Mouse (Mus musculus) liver, embryonic 14.5 days (tissue): ENCODE measurements at regions not wholly inside any gene's neighbourhood (a gene's known extent, or its start where the extent isn't known, plus 50 kb on each side); places are given as distances from the start of the nearest gene placed in this dataset.

Experiments
- ATAC-seq: fragments of 200-750 bp; cut with Nextera tagmentation; 2 replicates; pipeline ENCODE4 v1.8.0; 2017; ENCODE audit warnings: moderate number of reproducible peaks, mild to moderate bottlenecking, moderate library complexity; ENCODE audit not compliant: insufficient read depth
- DNase-seq, 3 experiments: peaks; one replicate each; pipeline ENCODE4 v3.0.0-alpha.2; 2012 to 2013; ENCODE audit warnings: low read depth in 3 of 3, low spot score in 3 of 3
- H3K27ac ChIP-seq: fragments of 300-500 bp; sonication (generic); 2 replicates; pipeline ENCODE4 v1.5.1; 2014; ENCODE audit warnings: moderate library complexity, mild to moderate bottlenecking, control low read depth, inconsistent platforms
- H3K27me3 ChIP-seq: fragments of 300-500 bp; sonication (generic); 2 replicates; pipeline ENCODE4 v1.6.1; 2014; ENCODE audit warnings: mild to moderate bottlenecking, low read length, moderate library complexity; ENCODE audit not compliant: control insufficient read depth, insufficient read depth
- H3K36me3 ChIP-seq: fragments of 300-500 bp; sonication (generic); replicated peaks from 2 replicates; pipeline ENCODE4 v1.6.1; 2014; ENCODE audit warnings: low read depth; ENCODE audit not compliant: control insufficient read depth, insufficient read depth
- H3K4me1 ChIP-seq, 2 experiments: fragments of 200-500 bp in 1 of 2; fragments of 300-500 bp in 1 of 2; sonication (generic) in 1 of 2; replicated peaks; 2 replicates each; pipeline ENCODE4 v1.6.1; 2012 to 2014; ENCODE audit warnings: antibody characterized with exemption in 1 of 2, inconsistent platforms in 1 of 2, low read length in 1 of 2; ENCODE audit not compliant: control insufficient read depth in 2 of 2, insufficient read depth in 2 of 2
- H3K4me2 ChIP-seq: fragments of 300-500 bp; sonication (generic); 2 replicates; pipeline ENCODE4 v1.6.1; 2014; ENCODE audit warnings: low read depth, mild to moderate bottlenecking, control low read depth, moderate library complexity
- H3K4me3 ChIP-seq, 2 experiments: fragments of 200-500 bp in 1 of 2; fragments of 300-500 bp in 1 of 2; sonication (generic) in 1 of 2; 2 replicates each; pipeline ENCODE4 v1.5.1; 2012 to 2014; ENCODE audit warnings: low read depth in 2 of 2, low read length in 2 of 2, mild to moderate bottlenecking in 2 of 2, control low read depth in 1 of 2, inconsistent platforms in 1 of 2, moderate library complexity in 1 of 2; ENCODE audit not compliant: insufficient read depth in 1 of 2
- H3K9ac ChIP-seq: fragments of 300-500 bp; sonication (generic); replicated peaks from 2 replicates; pipeline ENCODE4 v1.6.1; 2014; ENCODE audit warnings: mild to moderate bottlenecking, control low read depth, moderate library complexity
- H3K9me3 ChIP-seq: fragments of 300-500 bp; sonication (generic); 2 replicates; pipeline ENCODE4 v1.6.1; 2016; ENCODE audit warnings: low read length, mixed read lengths; ENCODE audit not compliant: control insufficient read depth
- CTCF ChIP-seq: IDR thresholded peaks from 2 replicates; pipeline ENCODE4 v1.5.1; 2016; ENCODE audit warnings: antibody characterized with exemption, low read depth, control low read depth
- EP300 ChIP-seq: IDR thresholded peaks from 2 replicates; pipeline ENCODE4 v1.6.1; 2016; ENCODE audit warnings: antibody characterized with exemption, low read depth
- WGBS: fragments of 180-500 bp; shearing (Covaris S2); extraction: QIAGEN DNeasy Blood & Tissue Kit; methylation state at CpG from one replicate; pipeline ENCODE4 v1.1.7; 2014; ENCODE audit not compliant: insufficient replicate concordance; 5-methylcytosine and 5-hydroxymethylcytosine counted together

DNA sequence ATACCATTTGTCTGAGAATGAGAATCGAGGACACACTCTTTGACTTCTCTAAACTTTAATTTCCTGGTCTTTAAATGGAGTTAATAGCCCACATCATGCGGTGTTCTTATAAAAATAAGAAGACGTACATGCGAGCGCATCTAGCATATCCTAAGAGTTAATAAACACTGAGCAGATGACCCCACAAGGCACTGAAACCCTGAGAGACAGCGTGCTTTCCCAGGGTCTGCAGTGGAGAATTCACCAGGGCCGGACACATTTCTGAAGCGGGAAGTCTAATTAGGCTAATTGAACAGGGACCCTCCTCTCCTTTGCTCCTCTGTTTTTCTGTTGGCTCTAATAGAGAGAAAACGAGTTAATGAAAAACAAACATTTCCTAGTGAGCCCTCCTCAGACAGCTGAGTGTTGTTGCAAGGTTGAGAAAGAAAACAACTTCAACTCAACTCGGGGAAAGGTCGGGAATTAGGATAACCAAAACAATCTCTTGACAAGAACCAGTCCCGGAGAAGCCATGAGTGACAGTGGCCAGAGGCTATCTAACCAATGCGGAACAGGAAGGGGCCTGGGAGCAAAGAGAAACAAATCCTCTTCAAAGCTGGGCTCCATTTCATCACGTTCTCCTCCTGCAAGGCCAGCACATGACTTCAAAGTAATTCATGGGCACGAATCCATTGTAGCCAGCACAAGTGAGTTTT lies 352.2 kb downstream of the Hs3st3b1 start:
- TF ChIP-seq CTCF, result no peak
- TF ChIP-seq EP300, result no peak
- DNase-seq, result no peak
- no peak for ATAC-seq

DNA sequence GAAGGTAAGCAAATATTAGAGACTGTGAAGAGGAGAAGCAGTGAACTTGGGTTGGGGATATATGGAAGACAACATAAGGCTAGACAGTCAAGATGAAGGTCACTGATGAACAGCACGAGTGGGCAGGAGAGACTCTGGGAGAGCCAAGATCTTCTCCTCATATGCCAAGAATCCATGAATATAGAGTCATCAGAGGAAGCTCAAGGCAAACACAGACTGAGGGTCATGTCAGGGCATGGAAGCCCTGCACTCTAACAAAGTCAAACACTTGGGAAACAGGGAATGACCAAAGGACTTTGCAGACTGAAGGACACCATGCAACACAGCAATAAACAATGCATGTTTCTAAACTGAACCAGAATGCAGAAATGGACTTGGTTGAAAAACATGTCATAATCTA lies 351.4 kb downstream of the Hs3st3b1 start:
- 27% methylated on average over 1 of the region's 1 CpGs for WGBS
- Histone ChIP-seq H3K27ac (no peak overlapping the region), H3K36me3 (no peaks in the 10 kb centered on the region), H3K27me3 (no peaks in the 10 kb centered on the region), H3K9me3 (no peaks in the 10 kb centered on the region), H3K9ac (no peak overlapping the region), H3K4me1 (no peaks in the 10 kb centered on the region), H3K4me3 (no peak overlapping the region), H3K4me2 (no peak overlapping the region)
- DNase-seq, result no peak
- no peak for ATAC-seq
- no peak for TF ChIP-seq CTCF
- no peak for TF ChIP-seq EP300

More for the DNA sequence above, 352.2 kb downstream of the Hs3st3b1 start:
- Histone ChIP-seq H3K4me1 (no peaks in the 10 kb centered on the region), H3K4me3 (no peak overlapping the region), H3K27ac (no peak overlapping the region), H3K4me2 (no peak overlapping the region), H3K9me3 (no peaks in the 10 kb centered on the region), H3K9ac (no peak overlapping the region), H3K27me3 (no peaks in the 10 kb centered on the region), H3K36me3 (no peaks in the 10 kb centered on the region)
- 37% methylated on average over 15 of the region's 15 CpGs for WGBS

DNA sequence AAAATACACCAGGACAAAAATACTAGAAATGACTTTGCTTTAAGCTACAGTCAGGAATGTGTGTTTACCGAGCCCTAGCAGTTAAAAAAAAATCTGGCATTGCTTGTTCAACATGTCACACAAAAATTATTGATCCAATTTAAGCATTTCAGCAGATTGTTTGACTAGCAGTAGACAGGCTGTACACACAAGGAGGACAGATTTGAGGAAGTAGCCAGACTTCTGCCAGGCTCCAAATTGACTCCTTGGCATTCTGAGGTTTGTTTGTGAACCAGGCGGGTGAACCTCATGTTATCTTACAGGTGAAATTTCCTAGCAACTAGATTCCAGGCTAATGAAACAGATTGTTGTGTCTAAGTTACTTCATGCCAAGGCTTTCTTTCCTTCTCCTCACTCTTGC lies 348.8 kb downstream of the Hs3st3b1 start:
- no peak overlapping the region for H3K9ac ChIP-seq
- ATAC-seq, result no peak
- WGBS, result 45% methylated on average over 2 of the region's 2 CpGs
- no peaks in the 10 kb centered on the region for H3K9me3 ChIP-seq
- H3K4me3 ChIP-seq, result no peak overlapping the region
- no peak for DNase-seq
- no peaks in the 10 kb centered on the region for H3K36me3 ChIP-seq
- H3K27ac ChIP-seq, result no peak overlapping the region
- H3K4me1 ChIP-seq, result no peaks in the 10 kb centered on the region
- H3K4me2 ChIP-seq, result no peak overlapping the region
- H3K27me3 ChIP-seq, result no peaks in the 10 kb centered on the region
- no peak for TF ChIP-seq EP300
- TF ChIP-seq CTCF, result no peak

DNA sequence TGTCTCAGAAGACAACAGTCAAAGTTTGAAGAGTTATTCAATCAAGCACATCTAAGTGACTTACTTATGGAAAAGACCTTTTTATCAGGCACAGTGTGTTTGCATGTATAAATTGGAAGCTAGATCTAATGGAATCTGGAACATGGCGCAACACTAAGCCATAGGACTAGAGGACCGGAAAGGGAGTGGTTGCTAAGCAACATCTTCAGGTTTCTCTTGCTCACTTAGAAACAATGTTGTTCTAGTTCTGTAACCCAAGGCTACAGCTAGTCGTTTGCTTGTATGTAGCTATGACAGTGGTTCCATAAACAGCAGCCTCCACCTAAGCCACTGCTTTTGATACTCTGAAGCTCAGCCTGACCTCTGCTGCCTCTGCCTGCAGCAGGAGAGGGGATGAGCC lies 338.8 kb downstream of the Hs3st3b1 start:
- WGBS, result 59% methylated on average over 3 of the region's 3 CpGs
- DNase-seq, result no peak
- no peak for TF ChIP-seq EP300
- TF ChIP-seq CTCF, result no peak

DNA sequence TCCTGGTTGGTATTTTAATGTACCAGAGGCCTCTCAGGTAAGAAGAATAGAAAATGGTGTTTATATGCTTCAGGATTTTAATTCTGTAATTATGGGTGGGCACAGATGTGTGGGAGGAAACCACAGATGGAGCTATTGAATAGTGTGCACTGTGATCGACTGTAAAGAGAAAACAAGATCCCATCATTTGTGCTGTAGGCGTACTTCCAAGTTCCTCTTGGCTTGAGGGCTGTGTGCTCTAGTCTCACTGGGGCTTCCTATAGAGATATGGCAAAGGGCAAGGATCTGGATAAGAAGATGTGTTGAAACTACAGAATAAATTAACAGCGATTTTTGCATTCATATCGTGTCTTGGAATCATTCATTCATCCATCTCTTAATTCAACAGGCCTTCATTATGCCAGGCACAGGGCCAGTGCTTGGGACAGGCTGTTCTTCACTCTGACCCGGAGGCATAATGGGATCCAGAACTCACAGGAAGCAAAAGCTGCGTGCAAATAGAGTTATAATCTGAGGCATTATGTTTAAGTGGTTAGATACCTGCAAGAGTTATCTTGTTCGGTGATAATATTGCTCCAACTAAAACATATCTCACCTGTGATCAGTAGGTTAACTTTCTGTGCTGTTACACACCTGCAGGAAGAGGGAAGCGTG lies 336.7 kb downstream of the Hs3st3b1 start:
- H3K27me3 ChIP-seq, result no peaks in the 10 kb centered on the region
- WGBS, result 50% methylated on average over 8 of the region's 8 CpGs
- no peaks in the 10 kb centered on the region for H3K36me3 ChIP-seq
- no peak for ATAC-seq
- no peak for DNase-seq
- no peaks in the 10 kb centered on the region for H3K4me1 ChIP-seq
- H3K9ac ChIP-seq, result no peak overlapping the region
- no peak overlapping the region for H3K27ac ChIP-seq
- H3K4me3 ChIP-seq, result no peak overlapping the region
- H3K9me3 ChIP-seq, result no peaks in the 10 kb centered on the region
- no peak for TF ChIP-seq CTCF
- no peak for TF ChIP-seq EP300
- H3K4me2 ChIP-seq, result no peak overlapping the region

More for the DNA sequence above, 338.8 kb downstream of the Hs3st3b1 start:
- Histone ChIP-seq H3K4me3 (no peak overlapping the region), H3K9ac (no peak overlapping the region), H3K27me3 (no peaks in the 10 kb centered on the region), H3K27ac (no peak overlapping the region), H3K4me1 (no peaks in the 10 kb centered on the region), H3K36me3 (no peaks in the 10 kb centered on the region), H3K9me3 (no peaks in the 10 kb centered on the region), H3K4me2 (no peak overlapping the region)
- no peak for ATAC-seq
